Mouse (Mus musculus) MEL (cell line): ENCODE measurements at regions not wholly inside any gene's neighbourhood (a gene's known extent, or its start where the extent isn't known, plus 50 kb on each side); places are given as distances from the start of the nearest gene placed in this dataset.

Source experiments
- CHD1 ChIP-seq: IDR thresholded peaks from 2 replicates; pipeline ENCODE4 v1.6.1; 2012; ENCODE audit warnings: low read depth, mild to moderate bottlenecking, inconsistent platforms, low read length, improper control_type of control experiment
- E2F4 ChIP-seq: IDR thresholded peaks from 2 replicates; pipeline ENCODE4 v1.6.1; 2011; ENCODE audit warnings: low read depth, low read length, improper control_type of control experiment, borderline replicate concordance
- EP300 ChIP-seq, 2 experiments: IDR thresholded peaks; 2 replicates each; pipeline ENCODE4 v1.6.1; 2011; ENCODE audit warnings: improper control_type of control experiment in 2 of 2, low read length in 2 of 2, low read depth in 1 of 2, mild to moderate bottlenecking in 1 of 2
- HCFC1 ChIP-seq: IDR thresholded peaks from 2 replicates; pipeline ENCODE4 v1.6.1; 2012; ENCODE audit warnings: low read depth, mild to moderate bottlenecking, inconsistent platforms, low read length, improper control_type of control experiment, moderate library complexity
- KAT2A ChIP-seq: conservative IDR thresholded peaks from 2 replicates; pipeline ENCODE4 v1.6.1; 2012; ENCODE audit warnings: low read depth, low read length, improper control_type of control experiment, inconsistent platforms
- MAZ ChIP-seq: IDR thresholded peaks from 2 replicates; pipeline ENCODE4 v1.6.1; 2012; ENCODE audit warnings: low read depth, mild to moderate bottlenecking, inconsistent platforms, low read length, improper control_type of control experiment
- MXI1 ChIP-seq: IDR thresholded peaks from 2 replicates; pipeline ENCODE4 v1.6.1; 2011; ENCODE audit warnings: mild to moderate bottlenecking, low read depth, low read length, improper control_type of control experiment
- RAD21 ChIP-seq: IDR thresholded peaks from 2 replicates; pipeline ENCODE4 v1.6.1; 2011; ENCODE audit warnings: mild to moderate bottlenecking, low read depth, low read length, improper control_type of control experiment
- RCOR1 ChIP-seq: IDR thresholded peaks from 2 replicates; pipeline ENCODE4 v1.6.1; 2012; ENCODE audit warnings: low read depth, mild to moderate bottlenecking, inconsistent platforms, low read length, improper control_type of control experiment
- SMC3 ChIP-seq: IDR thresholded peaks from 2 replicates; pipeline ENCODE4 v1.6.1; 2011; ENCODE audit warnings: low read depth, low read length, improper control_type of control experiment
- TAL1 ChIP-seq: IDR thresholded peaks from 2 replicates; pipeline ENCODE4 v1.6.1; 2012; ENCODE audit warnings: mild to moderate bottlenecking, inconsistent platforms, low read length, moderate library complexity, mixed read lengths
- TCF12 ChIP-seq: IDR thresholded peaks from 2 replicates; pipeline ENCODE4 v1.6.1; 2014; ENCODE audit warnings: low read depth, mild to moderate bottlenecking, inconsistent platforms, low read length, improper control_type of control experiment, moderate library complexity
- UBTF ChIP-seq: IDR thresholded peaks from 2 replicates; pipeline ENCODE4 v1.6.1; 2012; ENCODE audit warnings: low read depth, mild to moderate bottlenecking, inconsistent platforms, low read length, improper control_type of control experiment, moderate library complexity, borderline replicate concordance; ENCODE audit not compliant: insufficient read depth
- ZMIZ1 ChIP-seq: IDR thresholded peaks from 2 replicates; pipeline ENCODE4 v1.6.1; 2012; ENCODE audit warnings: low read depth, mild to moderate bottlenecking, inconsistent platforms, low read length, improper control_type of control experiment, moderate library complexity

- no peak for TF ChIP-seq E2F4
- peak; percentile 76 to 79; a peak in 3 of 4 replicates for TF ChIP-seq EP300 (IDR thresholded peaks at IDR 0.05; ENCODE audit: low read depth in 1 of 2, low read length in 2 of 2)
- no peak for TF ChIP-seq KAT2A
- TF ChIP-seq RCOR1: peak; percentile 68
- TF ChIP-seq HCFC1: no peak
- TF ChIP-seq TCF12: peak; percentile 92
- TF ChIP-seq SMC3: no peak
- peak; percentile 27; the same call in 1 of the 2 replicates for TF ChIP-seq TAL1
- no peak for TF ChIP-seq RAD21
- TF ChIP-seq MAZ: no peak
- no peak for TF ChIP-seq MXI1
- no peak for TF ChIP-seq UBTF
- no peak for TF ChIP-seq CHD1
- no peak for TF ChIP-seq ZMIZ1
Measured at GRCm38 (mm10) chr10:101039034-101039433, 448.8 kb downstream of the 1700017N19Rik start (continued).
